Mouse (Mus musculus) A20 (cell line): ENCODE measurements around the gene Grm8.
A peak's percentile ranks its signal among the peaks of the same experiment; 100 is the strongest.
"Not testable (repeated sequence)": the region's sequence is repeated elsewhere in the genome, so short reads cannot be mapped to it uniquely, and the experiment has no call there.

Experiments used
- DNase-seq: peaks from one replicate; pipeline ENCODE4 v3.0.0-alpha.2; 2011; ENCODE audit warnings: low read depth, low spot score

Grm8 gene

GRCm38 (mm10) chr6:27887922-27888321 is 247.1 kb downstream of the Grm8 start:
- no peak for DNase-seq

DNA sequence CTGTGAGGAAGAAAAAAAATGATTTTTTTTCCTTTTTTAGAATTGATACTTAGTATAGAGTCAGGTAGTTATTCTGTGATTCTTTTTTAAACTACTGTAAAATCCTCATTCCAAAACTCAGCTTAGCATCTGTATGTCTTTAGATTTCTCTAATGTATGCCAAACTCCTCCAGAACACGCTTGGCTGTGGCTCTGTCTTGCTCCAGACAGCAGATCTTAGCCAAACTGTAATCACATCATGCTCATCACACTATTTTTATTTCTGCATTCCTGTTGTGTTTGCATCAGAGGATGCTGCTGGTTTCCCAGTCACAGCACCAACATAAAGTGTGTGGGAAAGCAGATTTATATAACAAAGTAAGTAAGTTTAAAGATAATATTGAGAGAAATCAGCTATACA is 249.2 kb downstream of the Grm8 start:
- DNase-seq = no peak

DNA sequence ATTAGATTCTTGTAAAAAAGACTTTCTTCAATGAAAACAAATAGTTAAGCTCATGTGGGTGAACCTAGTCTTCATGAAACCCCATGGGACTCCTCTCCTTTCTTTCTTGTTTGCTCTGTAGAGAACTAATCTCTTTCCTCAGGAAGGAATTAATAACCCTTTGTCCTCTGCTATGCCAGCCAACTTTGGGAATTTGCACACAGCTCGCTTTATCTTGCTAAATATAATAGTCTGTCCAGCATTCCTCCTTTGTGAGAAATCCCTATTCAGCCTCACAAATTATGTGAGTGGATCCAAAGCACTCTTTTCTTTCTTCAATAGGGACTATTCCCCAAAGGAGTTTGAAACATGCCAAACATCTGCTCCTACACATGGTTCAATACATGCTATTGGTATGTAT is 285.3 kb downstream of the Grm8 start:
- no peak for DNase-seq

- DNase-seq = no peak
Measured at GRCm38 (mm10) chr6:27836159-27836558, 298.8 kb downstream of the Grm8 start.

DNA sequence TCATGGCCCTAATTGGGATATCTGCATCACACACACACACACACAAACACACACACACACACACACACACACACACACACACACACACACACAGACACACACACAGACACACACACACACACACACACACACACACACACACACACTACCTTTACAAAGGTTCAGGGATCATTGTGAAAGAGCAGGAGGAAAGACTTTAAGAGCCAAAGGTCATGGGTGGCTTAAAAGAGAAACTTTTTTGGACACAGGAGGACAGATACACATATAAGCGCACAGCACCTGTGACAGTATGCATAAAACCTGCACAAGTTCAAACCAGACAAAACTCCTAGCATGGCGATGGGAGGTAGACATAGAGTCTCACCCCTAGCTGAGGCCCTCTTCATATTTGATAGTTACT is 315.2 kb downstream of the Grm8 start:
- not testable (repeated sequence) for DNase-seq

DNA sequence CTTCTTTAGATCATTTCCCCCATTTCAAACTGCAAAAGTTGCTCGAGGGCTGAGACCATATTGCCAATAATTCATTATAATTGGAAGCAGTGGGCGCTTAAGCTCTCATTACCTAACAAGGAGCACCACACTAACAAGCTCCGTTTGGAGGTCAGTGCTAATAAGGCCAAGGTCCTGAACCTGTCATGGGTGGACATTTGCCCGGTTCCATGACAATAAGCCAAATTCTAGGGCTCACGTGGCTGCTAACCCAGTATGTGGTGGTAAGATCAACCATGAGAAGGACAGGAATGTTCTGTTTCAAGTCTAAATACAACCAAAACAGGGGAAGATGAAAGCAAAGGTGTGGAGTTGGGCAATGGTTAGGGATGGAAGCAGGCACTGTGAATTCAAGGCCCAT is 322.2 kb downstream of the Grm8 start:
- DNase-seq = no peak

- DNase-seq = no peak
Measured at GRCm38 (mm10) chr6:27809996-27810395, 325.0 kb downstream of the Grm8 start.

GRCm38 (mm10) chr6:27806741-27807140 is 328.2 kb downstream of the Grm8 start:
- no peak for DNase-seq

DNA sequence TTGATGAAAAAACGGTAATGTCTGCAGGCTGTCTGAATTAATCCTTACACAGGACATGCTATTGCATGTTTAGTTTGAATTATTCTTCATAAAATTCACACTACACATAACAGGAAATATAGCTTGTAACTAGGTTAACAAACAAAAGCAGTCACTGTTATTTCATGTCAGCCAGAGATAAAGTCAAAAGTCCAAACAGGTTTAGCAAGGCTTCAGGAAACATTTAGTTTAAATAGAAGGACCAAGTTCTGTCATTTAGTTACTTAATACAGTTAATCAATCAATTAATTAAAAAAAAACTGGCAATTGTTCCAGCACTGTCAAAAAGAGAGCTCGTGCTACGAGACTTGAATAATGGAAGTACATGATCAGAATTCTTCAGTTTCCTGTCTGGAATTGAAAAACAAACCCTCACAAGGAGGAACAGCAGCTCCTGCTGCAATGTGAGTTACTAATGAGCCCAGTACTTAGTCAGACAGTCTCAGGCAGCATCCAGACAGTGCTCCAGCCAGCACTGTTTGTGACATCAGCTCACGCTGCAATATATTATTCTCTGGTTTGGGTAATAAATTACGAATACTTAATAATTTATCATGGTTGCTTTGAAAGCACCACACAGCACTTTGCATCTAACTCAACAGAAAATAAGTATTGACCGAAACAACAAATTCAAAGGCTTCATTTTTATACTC is 334.0 kb downstream of the Grm8 start:
- no peak for DNase-seq

DNA sequence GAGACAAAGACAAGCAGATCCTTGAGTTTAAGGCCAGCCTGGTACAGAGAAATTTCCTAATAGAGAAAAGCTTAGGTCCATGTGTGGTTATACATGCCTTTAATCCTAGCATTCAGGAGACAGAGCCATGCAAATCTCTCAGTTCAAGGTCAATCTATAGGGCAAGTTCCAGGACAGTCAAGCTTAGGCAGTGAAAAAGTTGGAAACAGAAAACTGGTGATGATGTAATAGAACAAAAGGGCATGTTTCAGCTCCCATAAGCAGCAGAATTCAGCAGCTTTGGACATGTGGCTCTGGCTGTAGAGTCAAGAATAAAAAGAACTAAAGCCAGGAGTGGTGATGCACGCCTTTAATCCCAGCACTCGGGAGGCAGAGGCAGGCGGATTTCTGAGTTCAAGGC is 336.2 kb downstream of the Grm8 start:
- no peak for DNase-seq

GRCm38 (mm10) chr6:27789566-27789965 is 345.4 kb downstream of the Grm8 start:
- DNase-seq = no peak

GRCm38 (mm10) chr6:27789151-27789550 is 345.8 kb downstream of the Grm8 start:
- DNase-seq = no peak

- no peak for DNase-seq
Measured at GRCm38 (mm10) chr6:27782251-27782650, 352.7 kb downstream of the Grm8 start.

GRCm38 (mm10) chr6:27781371-27781770 is 353.6 kb downstream of the Grm8 start:
- no peak for DNase-seq

GRCm38 (mm10) chr6:27775646-27776271 is 359.2 kb downstream of the Grm8 start:
- no peak for DNase-seq

- no peak for DNase-seq
Measured at GRCm38 (mm10) chr6:27762061-27762460, 372.9 kb downstream of the Grm8 start.

- no peak for DNase-seq
Measured at GRCm38 (mm10) chr6:27753290-27753829, 381.6 kb downstream of the Grm8 start.

DNA sequence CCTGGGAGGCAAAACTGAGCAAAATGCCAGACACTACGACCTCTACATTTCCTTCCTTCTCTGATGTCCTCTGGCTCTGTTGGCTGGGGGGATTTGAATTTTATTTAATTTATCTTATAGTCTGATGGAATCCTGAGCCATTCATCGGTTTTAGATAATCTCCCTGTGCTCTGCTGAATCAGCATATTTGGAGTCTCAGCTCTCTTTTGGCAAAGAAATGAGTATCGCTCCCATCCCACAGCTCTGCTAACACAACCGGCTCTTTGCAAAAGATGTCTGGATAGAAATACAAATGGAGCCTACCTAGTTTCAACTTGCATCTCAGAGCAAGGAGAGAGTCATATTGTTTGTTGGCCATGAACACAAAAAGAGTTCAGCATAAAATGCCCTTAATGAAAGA is 388.5 kb downstream of the Grm8 start:
- no peak for DNase-seq

- no peak for DNase-seq
Measured at GRCm38 (mm10) chr6:27745693-27746451, 389.1 kb downstream of the Grm8 start.

DNA sequence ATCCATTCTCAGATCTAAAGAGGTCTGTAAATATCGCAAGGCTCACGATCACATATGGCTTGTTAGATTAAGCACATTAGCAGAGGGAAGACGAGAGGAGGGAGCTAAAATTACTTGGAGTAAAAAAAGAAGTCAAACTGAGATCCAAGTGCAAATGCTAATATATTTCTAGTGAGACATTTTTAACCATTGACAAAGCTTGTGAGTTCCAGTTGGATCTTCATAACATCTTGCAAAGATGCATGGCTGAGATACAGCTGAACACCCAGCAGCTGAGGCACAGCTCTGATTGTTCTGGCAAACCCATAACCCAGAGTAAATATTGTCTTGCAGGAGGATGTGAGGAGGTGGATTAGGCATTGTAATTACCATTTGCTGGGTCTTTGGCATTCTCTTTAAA is 445.6 kb downstream of the Grm8 start:
- no peak for DNase-seq

DNA sequence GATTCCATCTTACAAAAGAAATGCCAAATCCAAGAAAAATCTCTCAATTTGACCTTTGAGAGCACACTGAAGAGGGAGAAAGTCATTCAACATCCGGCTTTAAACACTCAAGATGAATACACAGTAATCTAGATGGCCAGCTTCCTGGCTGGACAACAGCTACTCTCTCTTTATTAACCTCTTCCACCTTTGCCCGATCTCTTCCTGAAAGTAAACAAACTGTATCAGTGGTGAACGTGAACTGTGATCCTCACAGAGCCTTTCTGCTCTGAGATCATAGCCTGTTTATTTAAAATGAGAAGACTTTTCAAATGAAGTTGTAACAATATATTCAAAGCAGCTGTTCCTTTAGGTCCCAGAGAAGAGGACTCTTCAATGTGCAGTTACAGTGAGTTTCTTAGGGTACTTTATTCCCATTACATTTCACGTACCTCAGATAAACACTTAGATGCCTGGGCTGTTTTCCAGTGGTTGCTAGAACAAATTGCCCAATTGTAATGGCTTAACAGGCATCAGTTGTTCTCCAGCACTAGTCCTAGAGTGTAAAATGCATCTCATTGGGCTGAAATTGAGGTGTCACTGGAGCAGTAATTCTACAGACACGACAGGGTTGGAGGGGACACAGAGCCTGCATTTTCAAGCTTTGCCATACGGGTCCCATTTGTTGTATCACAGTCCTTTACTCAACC is 473.1 kb downstream of the Grm8 start:
- no peak for DNase-seq

- peak; percentile 63 for DNase-seq
Measured at GRCm38 (mm10) chr6:27657520-27657919, 477.5 kb downstream of the Grm8 start.
